Mouse (Mus musculus): ENCODE results near the gene Rbp4.

Rbp4 gene

DNA sequence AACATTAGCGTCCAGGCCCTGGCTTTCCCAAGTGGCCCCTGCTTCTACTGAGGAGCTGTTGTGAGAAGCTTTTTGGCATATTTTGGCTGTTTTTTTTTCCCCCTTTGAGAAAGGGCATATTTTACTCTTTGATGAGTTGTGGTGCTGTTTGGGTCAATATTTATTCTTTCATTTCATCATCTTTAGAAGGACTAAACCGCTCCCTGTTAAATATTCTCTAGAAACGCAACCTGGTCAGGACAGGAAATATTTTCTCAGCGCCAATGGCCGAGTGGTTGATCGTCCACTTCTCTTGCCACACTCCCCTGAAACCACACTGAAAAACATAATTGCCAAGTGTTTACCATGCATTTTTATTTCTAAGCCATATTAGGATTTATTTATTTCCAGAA lies at the start of gene Rbp4:
Gene Rbp4, minus strand, starts transcription at position 63 of the 392 bp plus-strand sequence.
- no peak for DNase-seq (ENCODE audit: low spot score in 2 of 2)

DNA sequence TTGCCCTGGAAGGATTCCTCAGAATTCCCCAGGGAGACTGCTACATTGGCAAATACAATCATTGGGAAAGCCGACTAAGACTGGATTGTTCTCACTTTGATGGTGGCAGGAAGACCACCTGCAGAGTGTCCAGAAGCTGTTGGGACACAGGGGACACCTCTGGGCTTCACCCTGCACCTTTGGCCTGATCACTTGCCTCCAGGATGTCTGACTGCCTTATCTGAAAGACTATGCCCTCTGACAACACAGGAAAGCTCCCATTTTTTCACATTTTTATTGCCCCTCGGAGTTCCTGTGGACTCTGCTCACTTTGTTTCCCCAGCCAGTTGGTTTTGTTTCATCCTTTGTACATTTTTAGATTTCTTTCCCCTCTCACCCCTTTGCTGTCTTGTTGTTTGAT lies 39.6 kb upstream of the Rbp4 start:
- DNase-seq (ENCODE audit: low spot score in 2 of 2) = no peak

DNA sequence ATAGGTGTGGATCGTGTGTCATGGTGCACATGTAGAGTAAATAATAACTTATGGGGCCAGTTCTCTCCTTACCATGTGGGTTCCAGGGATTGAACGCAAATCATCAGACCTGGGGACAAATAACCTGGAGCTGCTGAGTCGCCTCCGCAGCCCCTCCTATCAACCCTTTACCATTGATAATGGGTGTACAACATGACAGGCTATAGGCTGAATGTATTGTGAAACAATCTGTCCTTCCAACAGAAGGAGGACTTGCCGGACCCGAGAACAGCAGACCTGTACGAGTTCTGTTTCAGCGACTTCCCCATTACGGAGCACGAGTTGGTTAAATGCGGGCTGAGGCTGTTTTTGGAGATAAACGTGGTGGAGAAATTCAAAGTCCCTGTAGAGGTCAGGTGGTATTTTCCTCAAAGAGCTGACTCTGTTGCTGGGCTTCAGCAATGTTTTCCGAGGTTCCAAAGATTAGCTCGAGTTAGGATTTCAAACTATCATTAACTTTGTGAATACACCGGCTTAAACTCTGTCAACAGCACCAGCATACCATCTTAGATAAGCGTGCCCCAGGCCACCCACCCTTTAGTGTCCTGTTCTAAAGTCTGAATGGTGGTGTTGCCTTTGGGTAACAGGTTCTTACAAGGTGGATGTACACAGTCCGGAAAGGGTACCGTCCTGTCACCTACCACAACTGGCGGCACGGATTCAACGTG lies 36.7 kb upstream of the Rbp4 start:
- no peak for DNase-seq (ENCODE audit: low spot score in 2 of 2)

DNA sequence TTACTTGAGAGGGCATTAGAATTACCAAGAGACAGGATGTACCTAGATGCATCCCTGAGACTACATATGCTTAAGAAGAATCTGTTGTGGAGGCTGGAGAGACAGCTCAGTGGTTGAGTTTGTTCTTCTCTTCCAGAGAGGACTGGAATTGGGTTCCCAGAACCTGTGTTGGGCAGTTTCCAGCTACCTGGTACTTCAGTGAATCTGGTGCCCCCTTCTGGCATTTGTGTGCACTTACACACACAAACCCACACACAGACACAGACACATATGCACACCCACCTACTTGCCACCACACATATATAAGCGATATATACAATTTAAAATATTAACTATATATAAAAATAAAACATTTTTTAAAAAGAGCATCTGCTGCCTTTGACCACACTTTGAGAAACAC lies 31.2 kb upstream of the Rbp4 start:
- DNase-seq (ENCODE audit: low spot score in 2 of 2) = no peak

DNA sequence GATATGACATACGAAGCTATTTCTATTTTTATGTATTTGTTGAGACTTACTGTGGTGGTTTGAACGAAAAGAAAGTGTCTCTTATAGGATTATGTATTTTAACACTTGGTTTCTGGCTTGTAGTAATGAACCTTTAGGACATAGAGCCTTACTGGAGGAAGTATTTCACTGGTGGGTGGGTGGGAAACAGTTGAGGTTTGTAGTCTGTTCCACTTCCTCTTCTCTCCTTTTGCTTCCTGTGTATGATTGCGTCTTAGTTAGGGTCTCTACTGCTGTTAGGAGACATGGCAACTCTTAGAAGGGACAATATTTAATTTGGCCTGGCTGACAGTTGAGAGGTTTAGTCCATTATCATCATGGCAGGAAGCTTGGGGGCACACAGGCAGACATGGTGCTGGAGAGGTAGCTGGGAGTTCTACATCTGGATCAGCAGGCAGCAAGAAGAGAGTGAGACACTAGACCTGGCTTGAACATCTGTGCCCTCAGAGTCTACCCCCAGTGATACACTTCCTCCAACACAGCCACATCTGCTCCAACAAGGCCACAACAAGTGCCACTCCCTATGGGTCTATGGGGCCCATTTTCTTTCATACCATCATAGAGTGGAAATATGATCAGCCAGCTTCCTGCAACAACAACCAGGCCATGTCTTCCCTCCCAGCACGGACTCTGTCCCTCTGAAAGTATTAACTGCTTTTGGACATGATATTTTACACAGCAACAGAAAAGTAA lies 18.6 kb upstream of the Rbp4 start:
- DNase-seq (ENCODE audit: low spot score in 2 of 2) = no peak

DNA sequence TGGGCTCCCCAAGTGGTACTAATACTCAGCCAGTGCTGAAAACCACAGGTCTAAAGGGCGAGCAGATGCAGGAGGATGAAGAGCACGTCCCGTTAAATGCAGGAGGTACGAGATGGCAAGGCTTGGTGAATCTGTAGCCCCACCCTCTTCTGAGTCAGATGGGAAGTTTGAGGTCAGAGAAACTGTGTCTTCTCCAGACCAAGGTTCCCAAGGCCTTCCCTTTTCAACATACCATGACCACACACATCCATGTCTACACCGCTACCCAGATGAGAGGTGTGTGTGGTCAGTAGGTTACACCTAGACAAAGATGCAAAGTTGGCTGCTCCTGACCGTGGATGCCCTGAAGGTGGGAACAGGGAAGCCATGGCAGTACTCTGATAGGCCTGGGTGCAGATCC lies 9.7 kb upstream of the Rbp4 start:
- DNase-seq (ENCODE audit: low spot score in 2 of 2) = no peak

DNA sequence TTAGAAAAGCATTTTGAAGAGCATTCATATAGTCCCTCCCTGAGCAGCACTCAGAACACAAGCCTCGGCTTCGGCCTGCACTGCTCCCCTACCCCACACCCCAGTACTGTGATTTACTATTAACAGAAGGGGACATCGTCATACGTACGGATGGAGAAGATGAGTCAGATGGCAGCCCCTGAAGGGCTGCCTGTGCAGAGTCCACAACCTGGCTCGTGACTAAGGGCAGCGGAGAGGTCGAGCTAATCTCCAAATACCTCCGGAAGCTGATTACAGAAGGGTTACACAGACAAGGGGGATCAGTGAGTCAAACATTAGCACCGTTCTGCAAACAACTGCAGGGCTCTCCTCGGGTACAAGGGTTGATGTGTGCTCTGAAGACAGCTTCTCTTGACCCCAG lies 8.9 kb upstream of the Rbp4 start:
- DNase-seq (ENCODE audit: low spot score in 2 of 2) = no peak

DNA sequence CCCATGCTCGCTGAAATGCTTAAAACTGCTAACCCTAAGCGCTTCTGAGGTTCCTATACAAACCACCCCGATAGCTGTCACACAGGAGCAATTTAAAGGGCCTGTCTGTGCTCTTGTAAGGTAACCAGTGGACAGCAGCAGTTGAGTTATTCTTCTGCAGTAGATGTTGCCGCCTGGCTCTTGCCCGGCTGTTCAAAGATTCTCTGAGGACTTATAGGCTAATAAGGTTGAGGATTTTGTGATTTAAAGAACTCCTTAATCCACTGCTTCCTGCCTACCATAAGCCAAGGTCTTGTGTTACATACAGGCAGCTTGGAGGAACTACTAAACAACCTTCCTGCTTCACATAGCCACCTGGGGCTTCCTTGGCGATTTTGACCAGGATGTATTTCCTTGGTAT lies 7.4 kb upstream of the Rbp4 start, which contains the start of gene Pde6c:
Gene Pde6c, plus strand, starts transcription at position 301 of the 400 bp plus-strand sequence.
- DNase-seq (ENCODE audit: low spot score in 2 of 2) = no peak

DNA sequence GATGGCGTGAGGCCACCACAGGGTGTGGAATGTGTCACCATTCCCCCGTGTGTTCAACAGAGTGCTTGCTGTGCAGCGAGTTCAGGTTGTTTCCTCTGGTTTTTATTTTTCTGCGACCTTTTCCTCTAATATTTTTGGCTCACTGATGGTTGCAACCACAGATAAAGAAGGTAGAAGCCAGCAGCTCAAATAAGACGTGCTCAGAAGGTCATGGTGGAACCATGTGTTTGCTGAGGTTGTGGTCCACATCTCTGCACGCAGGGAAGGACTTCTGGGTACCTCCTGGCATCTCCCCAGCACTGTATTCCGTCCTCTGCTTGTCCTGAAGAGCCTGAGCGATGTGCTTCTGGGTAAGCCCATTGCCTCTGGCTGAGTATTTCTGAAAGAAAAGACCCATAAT lies 1.6 kb upstream of the Rbp4 start:
- DNase-seq (ENCODE audit: low spot score in 2 of 2) = no peak

DNA sequence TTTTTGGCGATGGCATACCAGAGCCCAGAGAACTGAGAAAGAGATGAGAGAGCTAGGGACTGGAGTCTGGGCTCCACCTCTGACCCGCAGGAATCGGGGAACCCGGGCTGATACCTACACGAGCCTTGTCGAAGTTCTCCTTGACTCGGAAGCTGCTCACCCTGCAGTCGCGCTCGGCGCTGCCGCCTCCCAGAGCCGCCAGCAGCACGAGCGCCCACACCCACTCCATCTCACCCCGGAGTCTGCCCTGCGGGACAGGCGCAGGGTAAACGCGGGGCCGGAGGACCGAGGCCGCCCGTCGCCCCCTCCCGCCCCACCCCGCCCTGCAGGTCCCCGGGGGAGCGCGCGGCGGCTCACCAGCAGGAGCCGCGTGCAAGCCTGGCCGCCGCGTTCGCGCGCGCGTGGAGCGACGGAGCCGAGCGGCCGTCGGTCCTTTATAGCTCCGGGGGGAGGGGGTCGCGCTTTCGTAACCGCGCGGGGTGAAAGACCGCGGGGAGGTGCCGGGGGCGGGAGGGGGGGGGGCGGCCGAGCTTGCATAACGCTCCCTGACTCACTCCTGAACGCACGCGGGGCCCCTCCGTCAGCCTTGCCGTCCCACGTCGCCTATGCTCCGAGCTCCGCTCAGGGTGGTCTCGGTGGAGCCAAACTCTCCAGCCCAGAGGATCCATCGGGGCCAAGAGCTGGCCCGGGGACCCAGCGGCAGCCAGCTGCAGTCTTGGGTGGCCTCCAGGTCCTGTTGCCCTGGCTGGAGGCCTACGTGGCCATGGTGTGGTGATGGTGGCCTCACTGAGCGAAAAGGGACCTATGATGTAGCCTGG lies 471 bp downstream of the Rbp4 start:
- peak; percentile 11 to 45 for DNase-seq (ENCODE audit: low spot score in 2 of 2)

DNA sequence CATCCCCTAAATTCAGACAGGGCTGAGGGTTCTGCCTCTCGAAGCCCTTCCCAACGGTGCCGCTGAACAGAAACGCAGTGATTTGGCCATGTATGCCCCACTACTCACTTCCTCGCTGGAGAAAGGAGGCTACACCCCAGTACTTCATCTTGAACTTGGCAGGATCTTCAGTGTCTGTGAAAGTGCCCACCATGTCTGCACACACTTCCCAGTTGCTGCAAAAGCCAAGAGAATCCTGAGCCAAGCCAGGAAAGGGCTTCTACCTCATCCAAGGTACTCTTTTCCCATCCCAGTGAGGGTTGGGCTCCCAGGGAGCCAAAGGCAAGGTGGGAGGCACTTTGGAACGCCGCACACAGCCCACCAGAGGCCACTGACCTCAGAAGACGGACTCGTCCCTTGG lies 1.2 kb downstream of the Rbp4 start:
- no peak for DNase-seq (ENCODE audit: low spot score in 2 of 2)

DNA sequence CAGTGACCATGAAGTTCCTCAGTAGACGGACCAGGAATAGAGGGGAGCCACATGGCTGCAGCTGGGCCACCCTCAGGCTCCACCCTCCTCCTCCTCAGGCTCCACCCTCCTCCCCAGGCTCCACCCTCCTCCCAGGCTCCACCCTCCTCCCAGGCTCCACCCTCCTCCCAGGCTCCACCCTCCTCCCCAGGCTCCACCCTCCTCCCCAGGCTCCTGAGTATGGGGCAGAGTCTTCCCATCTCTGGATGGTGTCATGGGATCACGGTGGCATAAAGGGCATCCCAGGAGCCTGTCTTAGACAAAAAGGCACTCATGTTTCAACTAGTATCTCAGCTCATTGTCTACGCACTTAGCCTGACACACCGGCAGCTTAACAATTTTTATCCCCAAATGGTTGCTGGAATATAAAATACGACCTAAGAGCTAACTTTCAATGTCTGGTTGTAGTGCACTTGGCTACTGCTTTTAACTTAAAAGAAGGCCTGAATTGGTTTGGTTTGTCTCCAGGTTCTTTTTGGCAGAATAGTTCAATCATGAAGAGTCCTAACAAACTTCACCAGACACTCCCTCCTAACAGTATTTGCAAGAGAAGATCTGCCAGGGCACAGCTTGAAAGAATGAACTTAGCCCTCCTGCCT lies 4.8 kb downstream of the Rbp4 start:
- DNase-seq (ENCODE audit: low spot score in 2 of 2) = no peak

DNA sequence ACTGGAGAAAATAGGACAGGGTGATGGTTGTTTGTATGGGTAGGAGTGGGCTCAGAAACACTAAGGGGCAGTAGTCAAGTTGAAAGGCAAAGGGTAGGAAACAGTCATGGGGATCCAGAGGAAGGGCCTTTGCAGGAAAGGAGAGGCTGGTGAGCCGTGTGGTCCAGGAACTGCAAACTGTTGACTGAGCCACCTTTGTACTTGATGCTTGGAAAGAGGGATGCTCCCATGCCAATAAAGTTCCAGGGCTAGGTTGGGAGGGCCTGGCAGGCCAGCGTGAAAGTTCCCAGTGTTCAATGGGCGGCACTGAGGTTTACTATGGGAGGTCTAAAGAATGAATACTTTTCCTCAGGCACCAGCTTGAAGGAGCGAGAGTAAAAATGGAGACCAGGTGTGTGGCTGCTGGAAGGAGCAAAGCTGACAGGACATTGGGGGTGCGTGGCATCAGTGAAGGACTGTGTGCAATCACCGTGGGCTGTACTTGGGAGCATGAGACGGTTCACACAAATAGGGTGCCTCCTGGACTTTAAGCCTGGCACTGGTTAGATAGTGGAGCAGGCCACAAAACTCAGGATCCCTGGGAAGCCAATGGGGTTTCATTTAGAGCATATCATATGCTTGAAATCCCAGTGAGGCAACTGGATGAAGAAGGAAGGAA lies 10.1 kb downstream of the Rbp4 start:
- no peak for DNase-seq (ENCODE audit: low spot score in 2 of 2)

DNA sequence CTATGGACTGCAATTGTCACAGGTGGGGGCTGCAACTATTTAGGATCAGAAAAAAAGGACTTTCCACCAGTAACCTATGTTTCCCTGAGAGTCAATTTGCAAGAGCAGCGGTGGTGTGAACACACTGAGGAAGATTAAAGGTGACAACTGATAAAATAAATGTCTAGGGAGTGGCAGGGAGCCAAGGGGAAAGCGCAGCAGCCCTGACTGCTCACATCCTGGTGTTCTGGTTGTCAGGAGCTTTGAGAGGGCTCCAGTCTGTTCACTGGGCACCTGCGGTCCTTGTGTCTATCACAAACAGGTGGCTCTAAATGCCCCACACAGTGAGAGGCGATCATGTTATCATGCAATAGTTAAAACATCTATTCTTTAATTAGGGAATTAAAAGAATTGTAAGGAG lies 12.5 kb downstream of the Rbp4 start:
- no peak for DNase-seq (ENCODE audit: low spot score in 2 of 2)

DNA sequence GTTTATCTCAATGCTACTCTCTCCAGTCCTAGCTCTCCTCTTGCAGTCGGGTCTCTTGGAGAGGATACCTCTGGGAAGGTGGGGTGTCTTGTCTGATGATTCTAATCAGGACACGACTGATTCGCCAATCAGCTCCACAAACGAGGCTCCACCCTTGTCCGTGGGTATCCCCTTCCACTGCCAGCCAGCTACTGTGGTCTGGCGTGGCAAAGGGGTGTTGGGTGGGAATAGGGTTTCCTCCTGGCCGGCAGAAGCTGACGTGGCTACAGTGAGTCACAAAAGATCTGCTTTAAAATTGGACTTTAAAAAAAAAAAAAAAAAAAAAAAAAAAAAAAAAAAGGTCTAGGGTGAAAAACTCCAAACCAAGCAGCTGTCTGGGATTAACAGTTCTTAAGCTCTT lies 14.0 kb downstream of the Rbp4 start:
- DNase-seq (ENCODE audit: low spot score in 2 of 2) = no peak

DNA sequence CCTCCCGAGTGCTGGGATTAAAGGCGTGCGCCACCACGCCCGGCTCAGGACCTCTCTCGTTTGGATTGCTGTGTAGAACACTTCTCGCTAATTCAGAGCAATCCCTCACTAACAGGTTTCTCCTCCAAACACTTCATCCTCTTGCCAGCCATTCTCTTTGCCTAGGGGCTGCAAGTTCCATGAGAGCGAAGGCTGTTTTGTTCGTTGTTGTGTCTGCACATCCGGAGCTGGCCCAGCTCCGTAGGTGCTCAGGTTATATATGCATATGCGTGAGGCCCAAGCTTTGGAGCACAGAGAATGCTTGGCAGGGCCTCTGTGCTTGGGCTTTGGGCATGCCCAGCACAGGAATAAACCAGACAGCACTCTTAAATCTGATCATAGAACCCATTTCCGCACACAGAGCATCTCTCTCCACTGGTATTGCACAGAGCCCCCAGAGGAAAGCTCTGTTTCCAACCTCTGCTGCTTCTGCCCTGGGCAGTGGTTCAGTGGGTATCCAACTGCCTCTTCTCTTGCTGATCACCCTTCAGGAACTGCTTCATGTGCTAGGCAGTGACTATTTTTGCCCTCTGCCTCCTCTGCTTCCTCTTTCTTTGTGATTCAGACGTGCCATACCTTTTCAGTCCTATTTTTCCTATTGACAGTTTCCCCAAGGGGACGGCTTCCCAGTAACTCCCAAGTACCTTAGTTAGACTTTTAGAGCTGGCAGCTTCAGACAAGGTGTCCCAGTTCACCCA lies 15.4 kb downstream of the Rbp4 start:
- no peak for DNase-seq (ENCODE audit: low spot score in 2 of 2)

DNA sequence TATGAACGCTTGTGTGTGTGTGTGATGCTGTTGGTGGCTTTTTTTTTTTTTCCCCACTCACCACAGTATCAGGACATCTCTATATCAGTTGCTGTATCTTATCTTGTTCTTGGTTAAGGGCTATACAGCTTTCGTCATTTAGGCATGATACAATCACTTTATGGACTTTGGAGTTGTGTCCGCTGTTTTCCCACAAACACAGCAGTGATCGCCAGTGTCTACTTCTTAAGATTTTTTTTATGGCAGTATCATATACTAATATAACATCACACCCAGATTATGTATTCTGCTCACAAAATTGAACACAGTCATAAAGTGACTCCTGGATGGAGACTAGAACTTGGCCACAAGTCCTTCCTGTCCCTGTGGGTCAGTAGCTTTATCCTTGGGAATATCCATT lies 17.2 kb downstream of the Rbp4 start:
- DNase-seq (ENCODE audit: low spot score in 2 of 2) = no peak

DNA sequence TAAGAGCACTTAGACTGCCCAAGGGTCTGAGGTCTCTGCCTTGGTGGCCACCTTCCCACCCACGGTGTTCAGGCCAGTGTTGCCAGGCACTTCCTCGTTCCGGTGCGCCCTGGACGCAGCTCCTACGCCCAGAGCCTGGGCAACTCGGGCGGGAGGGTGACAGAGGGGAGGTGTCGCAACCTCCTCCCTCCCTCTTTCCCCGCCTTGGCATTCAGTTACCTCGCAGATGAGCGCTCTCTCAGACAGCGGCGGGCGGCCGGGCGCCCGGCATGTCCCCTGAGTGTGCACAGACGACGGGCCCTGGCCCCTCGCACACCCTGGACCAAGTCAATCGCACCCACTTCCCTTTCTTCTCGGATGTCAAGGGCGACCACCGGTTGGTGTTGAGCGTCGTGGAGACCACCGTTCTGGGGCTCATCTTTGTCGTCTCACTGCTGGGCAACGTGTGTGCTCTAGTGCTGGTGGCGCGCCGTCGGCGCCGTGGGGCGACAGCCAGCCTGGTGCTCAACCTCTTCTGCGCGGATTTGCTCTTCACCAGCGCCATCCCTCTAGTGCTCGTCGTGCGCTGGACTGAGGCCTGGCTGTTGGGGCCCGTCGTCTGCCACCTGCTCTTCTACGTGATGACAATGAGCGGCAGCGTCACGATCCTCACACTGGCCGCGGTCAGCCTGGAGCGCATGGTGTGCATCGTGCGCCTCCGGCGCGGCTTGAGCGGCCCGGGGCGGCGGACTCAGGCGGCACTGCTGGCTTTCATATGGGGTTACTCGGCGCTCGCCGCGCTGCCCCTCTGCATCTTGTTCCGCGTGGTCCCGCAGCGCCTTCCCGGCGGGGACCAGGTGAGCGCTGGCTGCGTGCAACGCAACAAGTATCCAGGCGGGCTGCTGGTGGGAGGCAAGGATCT lies 28.0 kb downstream of the Rbp4 start, which contains the start of gene Ffar4:
Gene Ffar4, plus strand, starts transcription at position 214 of the 901 bp plus-strand sequence.
- DNase-seq (ENCODE audit: low spot score in 2 of 2) = peak; percentile 39 to 55

DNA sequence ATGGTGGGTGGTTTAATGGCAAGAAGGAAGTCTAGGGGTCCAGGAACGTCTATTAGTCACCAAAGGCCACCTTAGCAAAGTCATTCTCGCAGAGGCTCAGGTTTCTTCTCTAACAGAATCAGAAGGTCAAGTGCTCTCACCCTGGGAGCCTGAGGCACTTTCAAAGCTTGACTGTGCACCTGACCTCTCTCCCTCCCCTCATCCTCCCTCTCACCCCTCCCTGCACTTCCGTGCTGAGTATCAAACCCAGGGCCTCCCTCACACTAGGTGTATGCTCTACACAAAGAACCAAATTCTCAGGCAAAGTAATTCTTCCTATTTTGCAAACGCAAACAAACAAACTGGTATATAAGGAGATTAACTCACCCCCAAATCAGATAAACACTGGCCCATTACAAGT lies 28.9 kb downstream of the Rbp4 start:
- no peak for DNase-seq (ENCODE audit: low spot score in 2 of 2)

DNA sequence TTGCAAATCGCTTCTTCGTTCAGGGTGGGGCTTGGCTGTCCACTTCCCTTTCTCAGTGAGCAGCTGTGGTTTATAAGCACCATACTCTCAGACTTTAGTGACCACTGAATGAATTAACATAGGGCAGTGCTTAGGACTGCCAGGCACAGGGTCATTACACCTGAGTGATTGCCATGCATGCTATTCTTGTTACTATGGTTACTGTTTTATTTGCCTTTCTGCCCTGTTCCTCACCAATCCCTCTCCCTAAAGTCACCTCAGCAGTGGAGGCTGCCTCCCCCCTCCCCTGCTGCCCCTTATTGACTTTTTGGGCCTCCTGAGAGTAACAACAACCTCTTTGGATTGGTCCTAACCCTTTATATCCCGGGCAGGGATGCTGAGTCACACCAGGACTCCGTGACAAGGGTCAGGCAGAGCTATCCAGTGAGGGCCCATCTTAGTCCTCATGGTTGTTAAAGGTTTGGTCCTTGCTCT lies 33.5 kb downstream of the Rbp4 start:
- DNase-seq (ENCODE audit: low spot score in 2 of 2) = no peak

Data from urinary bladder, adult 18-20 months (tissue).